Mouse (Mus musculus) megakaryocyte, embryonic 14.5 days (primary cell): ENCODE data around the gene Fam160a2.

Source experiments
- FLI1 ChIP-seq: IDR thresholded peaks from 2 replicates; pipeline ENCODE4 v1.6.1; 2012; ENCODE audit warnings: low read length, inconsistent platforms, mixed read lengths
- GATA1 ChIP-seq: IDR thresholded peaks from 3 replicates; pipeline ENCODE4 v1.6.1; 2012; ENCODE audit warnings: mixed read lengths, low read length, inconsistent platforms, borderline replicate concordance

DNA sequence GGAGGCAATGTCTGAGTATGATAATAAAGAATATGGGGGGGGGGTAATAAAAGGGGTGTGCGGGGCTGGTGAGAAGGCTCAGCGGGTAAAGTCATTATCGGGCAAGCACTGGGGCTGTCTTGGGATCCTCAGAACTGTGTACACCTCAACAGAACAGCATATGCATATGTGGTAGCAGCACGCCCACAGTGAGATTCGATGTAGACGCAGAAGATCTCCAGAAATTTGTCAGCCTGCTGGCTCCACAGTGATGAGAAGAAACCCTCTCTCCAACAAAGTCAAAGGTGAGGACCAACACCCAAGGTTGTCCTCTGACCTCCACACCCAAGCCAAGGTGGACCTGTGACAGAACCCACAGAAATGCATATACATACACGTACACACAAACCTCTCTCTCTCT is 16.7 kb upstream of the Fam160a2 start:
- TF ChIP-seq GATA1: no peak
- TF ChIP-seq FLI1: no peak
